Mouse (Mus musculus) liver, postnatal 0 days (tissue): ENCODE measurements around the gene Pex11a.

Experiments
- CTCF ChIP-seq: sonication (generic); IDR thresholded peaks from 2 replicates; pipeline ENCODE4 v1.5.1; 2016; ENCODE audit warnings: antibody characterized with exemption, low read depth
- EP300 ChIP-seq: IDR thresholded peaks from 2 replicates; pipeline ENCODE4 v1.6.1; 2016; ENCODE audit warnings: antibody characterized with exemption, low read depth, mild to moderate bottlenecking

GRCm38 (mm10) chr7:79756334-79756733, 13.4 kb upstream of the Pex11a start:
- TF ChIP-seq CTCF (peak; percentile 32; the same call in 1 of the 2 replicates), EP300 (no peak)
